Mouse (Mus musculus) olfactory bulb, adult 2 months (tissue): Measurements from ENCODE around the gene Phka2.

Source experiments
- CTCF ChIP-seq: fragments of 200-500 bp; IDR thresholded peaks from 2 replicates; pipeline ENCODE4 v1.5.1; 2012; ENCODE audit warnings: low read depth, mild to moderate bottlenecking, low read length, moderate library complexity; ENCODE audit not compliant: insufficient read depth
- POLR2A ChIP-seq: fragments of 200-500 bp; IDR thresholded peaks from 2 replicates; pipeline ENCODE4 v1.6.1; 2012; ENCODE audit warnings: mild to moderate bottlenecking, low read depth, low read length, moderate library complexity; ENCODE audit not compliant: insufficient read depth

- TF ChIP-seq POLR2A = no peak
- TF ChIP-seq CTCF = no peak
These were observed 99.1 kb downstream of the Phka2 start for GRCm38 (mm10) chrX:160601053-160601452.
